Mouse (Mus musculus) limb, embryonic 15.5 days (tissue): ENCODE measurements around the gene Srr. TPM values are rescaled to one million over a fixed set of nuclear protein-coding genes. Genes with fewer than 3 reads are reported as not detected.

Experiments used
- ATAC-seq: fragments of 200-750 bp; cut with Nextera tagmentation; 2 replicates; pipeline ENCODE4 v1.8.0; 2017; ENCODE audit warnings: low read depth, moderate TSS enrichment; ENCODE audit not compliant: insufficient number of reproducible peaks, low FRiP score, low TSS enrichment
- H3K27ac ChIP-seq: fragments of 300-500 bp; sonication (generic); 2 replicates; pipeline ENCODE4 v1.5.1; 2015; ENCODE audit warnings: moderate library complexity, mild to moderate bottlenecking, inconsistent platforms
- H3K27me3 ChIP-seq: fragments of 300-500 bp; sonication (generic); 2 replicates; pipeline ENCODE4 v1.6.1; 2015; ENCODE audit warnings: inconsistent platforms
- H3K36me3 ChIP-seq: fragments of 300-500 bp; sonication (generic); 2 replicates; pipeline ENCODE4 v1.6.1; 2015; ENCODE audit warnings: inconsistent platforms
- H3K4me1 ChIP-seq: fragments of 300-500 bp; sonication (generic); 2 replicates; pipeline ENCODE4 v1.6.1; 2015; ENCODE audit warnings: inconsistent platforms
- H3K4me2 ChIP-seq: fragments of 300-500 bp; sonication (generic); 2 replicates; pipeline ENCODE4 v1.6.1; 2015; ENCODE audit warnings: mild to moderate bottlenecking, inconsistent platforms
- H3K4me3 ChIP-seq: fragments of 300-500 bp; sonication (generic); 2 replicates; pipeline ENCODE4 v1.5.1; 2015; ENCODE audit warnings: mild to moderate bottlenecking, inconsistent platforms
- H3K9ac ChIP-seq: fragments of 300-500 bp; sonication (generic); 2 replicates; pipeline ENCODE4 v1.6.1; 2015; ENCODE audit warnings: inconsistent platforms
- H3K9me3 ChIP-seq: fragments of 300-500 bp; sonication (generic); 2 replicates; pipeline ENCODE4 v1.6.1; 2016; ENCODE audit warnings: inconsistent platforms
- WGBS: fragments of 180-500 bp; shearing (Covaris S2); methylation state at CpG from one replicate; pipeline ENCODE4 v1.1.7; 2015; 5-methylcytosine and 5-hydroxymethylcytosine counted together
- polyA plus RNA-seq: library from polyadenylated mRNA; unstranded; fragments of >200 nt; fragmentation: Nextera tagmentation; extraction: Ambion mirVana; gene quantifications from 2 replicates; pipeline ENCODE4 v1.2.1, GENCODE M21; 2015

The Srr gene
- polyA plus RNA-seq, 1 experiment from 2014 or later: 29.1 TPM

DNA sequence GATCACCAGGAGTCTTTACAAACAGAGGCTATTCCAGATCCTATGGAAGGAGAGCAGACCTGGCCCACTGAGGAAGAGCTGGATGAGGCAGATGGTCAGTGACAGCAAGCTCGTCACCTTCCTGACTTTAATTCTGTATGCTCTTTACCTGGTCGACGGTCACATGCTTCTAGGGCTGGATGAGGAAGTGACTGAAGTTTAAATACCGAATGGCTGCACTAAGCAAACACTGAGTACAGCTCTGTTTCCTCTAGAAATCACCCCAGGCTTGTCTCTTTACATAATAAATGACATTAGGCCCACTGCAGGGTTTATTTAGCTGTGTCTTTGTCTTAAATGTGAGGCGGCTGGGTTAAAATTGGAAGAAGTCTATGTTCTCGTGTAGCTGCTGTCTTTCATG is 24.2 kb downstream of the Srr start:
- H3K9me3 ChIP-seq: no peaks in the 10 kb centered on the region
- H3K4me3 ChIP-seq: no peak overlapping the region
- ATAC-seq: no peak
- WGBS: 88% methylated on average over 6 of the region's 6 CpGs
- no peak overlapping the region for H3K9ac ChIP-seq
- peaks cover 19% of the 10 kb centered on the region for H3K4me1 ChIP-seq
- no peak overlapping the region for H3K27ac ChIP-seq
- no peak overlapping the region for H3K4me2 ChIP-seq
- H3K27me3 ChIP-seq: no peaks in the 10 kb centered on the region
- peaks cover 68% of the 10 kb centered on the region for H3K36me3 ChIP-seq

DNA sequence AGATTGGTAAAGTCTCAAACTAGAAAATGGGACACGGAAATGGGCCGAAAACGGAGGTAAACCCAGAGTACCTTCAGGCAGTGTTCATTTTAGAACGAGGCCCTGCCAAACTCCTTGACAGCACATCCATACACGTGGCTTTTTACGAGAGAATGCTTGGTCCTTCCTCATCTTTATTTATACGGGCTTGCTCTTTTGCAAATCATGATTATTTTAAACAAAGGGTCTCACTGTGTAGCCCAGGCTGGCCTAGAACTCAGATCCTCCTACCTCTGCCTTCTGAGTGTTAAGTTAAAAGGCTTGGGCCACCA is 27.3 kb downstream of the Srr start:
- H3K9ac ChIP-seq: peak overlapping the region; percentile 75
- no peak for ATAC-seq
- H3K36me3 ChIP-seq: peaks cover 37% of the 10 kb centered on the region
- peak overlapping the region; percentile 98 for H3K4me2 ChIP-seq
- 0% methylated on average over 7 of the region's 7 CpGs for WGBS
- peaks cover 27% of the 10 kb centered on the region for H3K4me1 ChIP-seq
- no peaks in the 10 kb centered on the region for H3K9me3 ChIP-seq
- peak overlapping the region; percentile 87 for H3K4me3 ChIP-seq
- H3K27me3 ChIP-seq: no peaks in the 10 kb centered on the region
- H3K27ac ChIP-seq: peak overlapping the region; percentile 85

GRCm38 (mm10) chr11:74897678-74898516 is 27.9 kb downstream of the Srr start, which contains the start of gene Tsr1:
Tsr1 (plus strand) TSS chr11:74898071.
- Histone ChIP-seq H3K27ac (peak within 1 kb of the TSS; percentile 85), H3K4me2 (peak within 1 kb of the TSS; percentile 98), H3K36me3 (peaks cover 31% of the 10 kb centered on the region), H3K9ac (peak within 1 kb of the TSS; percentile 75), H3K9me3 (no peaks in the 10 kb centered on the region), H3K27me3 (no peaks in the 10 kb centered on the region), H3K4me1 (peaks cover 27% of the 10 kb centered on the region), H3K4me3 (peak within 1 kb of the TSS; percentile 87)
- peak; percentile 84 for ATAC-seq
- WGBS: under 1% methylated on average over 54 of the region's 54 CpGs

DNA sequence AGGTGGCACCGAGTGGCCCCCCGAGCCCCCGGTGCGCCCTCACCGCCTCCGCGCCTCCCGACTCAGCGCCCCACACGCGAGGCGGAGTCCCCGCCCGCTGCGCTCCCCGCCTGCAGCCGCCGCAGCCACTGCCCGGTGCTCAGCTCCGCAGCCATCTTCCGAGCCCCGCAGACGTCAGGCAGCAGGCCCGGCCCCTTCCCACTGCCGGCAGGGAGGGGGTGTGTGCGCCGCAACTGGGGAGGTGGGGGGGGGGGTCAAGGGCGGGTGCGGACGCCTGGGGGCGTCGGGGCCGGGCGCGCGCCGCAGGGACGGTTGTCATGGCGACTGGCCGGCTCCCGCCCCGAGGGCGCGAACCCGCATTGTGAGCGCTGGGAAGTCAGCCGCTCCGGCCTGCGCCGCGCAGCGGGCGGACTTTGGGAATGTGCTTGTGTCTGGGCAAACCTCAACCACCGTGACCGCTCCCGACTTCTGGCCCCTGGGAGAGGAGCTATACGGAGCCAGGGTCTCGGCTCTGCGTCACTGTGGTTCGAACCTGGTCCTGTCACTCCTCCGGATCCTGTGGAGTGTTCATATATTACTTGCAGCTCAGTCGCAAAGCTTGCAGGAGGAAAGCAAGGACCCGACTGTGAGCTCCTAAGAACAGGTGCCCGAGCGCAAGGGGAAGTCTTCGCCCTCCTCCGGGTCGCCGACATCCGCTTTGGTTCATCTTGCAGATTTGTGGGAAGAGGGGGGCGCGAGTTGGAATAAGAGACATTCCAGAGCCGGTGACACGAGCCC is 28.7 kb downstream of the Srr start, which contains the start of gene Sgsm2:
Gene Sgsm2 (minus strand): TSS at position 160 of the 777 bp plus-strand sequence.
- no peaks in the 10 kb centered on the region for H3K27me3 ChIP-seq
- no peaks in the 10 kb centered on the region for H3K9me3 ChIP-seq
- H3K9ac ChIP-seq: peak within 1 kb of the TSS; percentile 75
- H3K4me3 ChIP-seq: peak within 1 kb of the TSS; percentile 87
- peak within 1 kb of the TSS; percentile 85 for H3K27ac ChIP-seq
- H3K4me1 ChIP-seq: peaks cover 27% of the 10 kb centered on the region
- peaks cover 26% of the 10 kb centered on the region for H3K36me3 ChIP-seq
- peak; percentile 66 for ATAC-seq
- peak within 1 kb of the TSS; percentile 98 for H3K4me2 ChIP-seq
- 1% methylated on average over 72 of the region's 74 CpGs for WGBS

GRCm38 (mm10) chr11:74895980-74896900 is 29.5 kb downstream of the Srr start:
- under 1% methylated on average over 46 of the region's 55 CpGs for WGBS
- H3K4me3 ChIP-seq: peak overlapping the region; percentile 87

GRCm38 (mm10) chr11:74894619-74895018 is 31.1 kb downstream of the Srr start:
- H3K4me1 ChIP-seq: peaks cover 23% of the 10 kb centered on the region
- 61% methylated on average over 4 of the region's 4 CpGs for WGBS
- H3K9ac ChIP-seq: no peak overlapping the region
- peaks cover 1% of the 10 kb centered on the region; the same call in 1 of the 2 replicates for H3K36me3 ChIP-seq
- no peak overlapping the region for H3K4me2 ChIP-seq
- H3K4me3 ChIP-seq: no peak overlapping the region
- no peaks in the 10 kb centered on the region for H3K9me3 ChIP-seq
- H3K27ac ChIP-seq: no peak overlapping the region
- no peaks in the 10 kb centered on the region for H3K27me3 ChIP-seq
- no peak for ATAC-seq

More at GRCm38 (mm10) chr11:74895980-74896900, 29.5 kb downstream of the Srr start:
- Histone ChIP-seq H3K9me3 (no peaks in the 10 kb centered on the region), H3K9ac (peak overlapping the region; percentile 75), H3K36me3 (peaks cover 17% of the 10 kb centered on the region), H3K4me2 (peak overlapping the region; percentile 98), H3K27ac (peak overlapping the region; percentile 85), H3K27me3 (no peaks in the 10 kb centered on the region), H3K4me1 (peaks cover 27% of the 10 kb centered on the region)
- peak; percentile 36; the same call in 1 of the 2 replicates for ATAC-seq

DNA sequence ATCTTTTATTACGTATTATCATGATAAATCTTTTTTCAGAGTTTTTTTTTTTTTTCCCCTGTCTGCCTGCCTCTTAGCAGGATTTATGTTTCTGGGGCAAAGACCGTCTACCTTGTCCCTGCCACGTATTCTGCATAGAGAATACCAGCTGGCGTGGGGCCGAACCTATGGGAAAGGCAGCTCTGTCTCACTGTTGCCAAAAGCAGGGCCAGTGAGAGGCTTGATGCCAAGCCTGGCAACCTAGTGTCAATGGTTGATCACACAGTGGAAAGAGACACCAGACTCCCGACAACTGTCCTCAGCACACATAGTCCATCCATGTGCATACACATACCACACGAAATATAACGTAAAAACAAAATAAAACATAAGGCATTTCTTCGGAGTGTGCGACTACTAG is 42.6 kb downstream of the Srr start:
- Histone ChIP-seq H3K36me3 (peaks cover 4% of the 10 kb centered on the region; the same call in 1 of the 2 replicates), H3K4me2 (no peak overlapping the region), H3K4me3 (no peak overlapping the region), H3K9ac (no peak overlapping the region), H3K4me1 (no peaks in the 10 kb centered on the region), H3K9me3 (no peaks in the 10 kb centered on the region), H3K27me3 (no peaks in the 10 kb centered on the region), H3K27ac (no peak overlapping the region)
- 92% methylated on average over 10 of the region's 10 CpGs for WGBS
- no peak for ATAC-seq

GRCm38 (mm10) chr11:74881979-74882378 is 43.8 kb downstream of the Srr start:
- Histone ChIP-seq H3K27me3 (no peaks in the 10 kb centered on the region), H3K9ac (no peak overlapping the region), H3K4me1 (peaks cover 2% of the 10 kb centered on the region; the same call in 1 of the 2 replicates), H3K9me3 (no peaks in the 10 kb centered on the region), H3K27ac (0 out of 2 replicates have a peak overlapping the region, but pooled peaks have one; percentile 6), H3K4me3 (no peak overlapping the region), H3K4me2 (no peak overlapping the region), H3K36me3 (peaks cover 4% of the 10 kb centered on the region; the same call in 1 of the 2 replicates)
- WGBS: 70% methylated on average over 14 of the region's 14 CpGs
- ATAC-seq: no peak

DNA sequence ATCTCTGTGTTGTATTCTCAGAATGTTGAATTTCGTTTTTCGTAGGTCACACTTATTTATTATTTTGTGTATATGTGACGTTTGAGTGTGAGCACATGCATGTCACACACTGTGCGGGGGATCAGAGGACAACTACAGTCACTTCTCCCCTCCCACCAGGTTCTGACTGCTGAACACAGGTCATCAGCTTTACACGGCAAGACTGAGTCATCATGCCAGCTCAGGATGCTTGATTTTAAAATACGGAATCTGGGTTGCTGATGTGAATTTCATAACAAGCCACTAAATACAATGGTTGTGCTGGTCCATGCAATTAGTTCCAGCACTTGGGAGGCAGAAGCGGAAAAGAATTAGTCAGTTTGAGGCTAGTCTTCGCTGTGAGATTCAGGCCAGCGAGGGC is 44.7 kb downstream of the Srr start:
- H3K4me2 ChIP-seq: no peak overlapping the region
- H3K4me1 ChIP-seq: peaks cover 10% of the 10 kb centered on the region
- no peaks in the 10 kb centered on the region for H3K9me3 ChIP-seq
- H3K27ac ChIP-seq: no peak overlapping the region
- no peak for ATAC-seq
- H3K9ac ChIP-seq: no peak overlapping the region
- no peak overlapping the region for H3K4me3 ChIP-seq
- no peaks in the 10 kb centered on the region for H3K27me3 ChIP-seq
- 84% methylated on average over 9 of the region's 9 CpGs for WGBS
- peaks cover 4% of the 10 kb centered on the region; the same call in 1 of the 2 replicates for H3K36me3 ChIP-seq

DNA sequence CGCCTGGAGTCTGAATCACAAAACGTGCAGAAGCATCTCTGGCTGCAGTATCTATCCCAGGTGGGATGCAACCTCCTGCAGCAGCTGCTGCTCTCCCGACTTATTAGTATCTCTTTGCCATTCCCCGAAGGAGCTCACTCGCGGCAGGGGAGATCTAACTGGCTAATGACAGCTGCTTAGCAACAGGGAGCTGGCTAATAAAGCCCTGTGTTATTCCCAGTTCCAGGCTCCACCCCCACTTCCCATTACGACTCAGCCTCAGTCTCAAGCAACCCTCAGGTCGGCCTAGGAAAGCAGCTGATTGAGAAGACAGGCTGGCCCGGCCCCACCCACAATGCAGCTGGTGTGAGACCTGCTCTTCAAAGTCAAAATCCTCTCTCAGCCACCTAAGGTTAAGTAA is 48.9 kb downstream of the Srr start:
- peaks cover 22% of the 10 kb centered on the region for H3K4me1 ChIP-seq
- ATAC-seq: peak; percentile 57; the same call in 1 of the 2 replicates
- WGBS: 3% methylated on average over 9 of the region's 9 CpGs

GRCm38 (mm10) chr11:74874630-74875029 is 51.1 kb downstream of the Srr start:
- no peak for ATAC-seq
- WGBS: 49% methylated on average over 3 of the region's 3 CpGs

More for the DNA sequence above, 48.9 kb downstream of the Srr start:
- H3K9ac ChIP-seq: no peak overlapping the region
- no peak overlapping the region for H3K4me2 ChIP-seq
- no peaks in the 10 kb centered on the region for H3K9me3 ChIP-seq
- H3K4me3 ChIP-seq: no peak overlapping the region
- no peaks in the 10 kb centered on the region for H3K27me3 ChIP-seq
- no peak overlapping the region for H3K27ac ChIP-seq
- no peaks in the 10 kb centered on the region for H3K36me3 ChIP-seq

More at GRCm38 (mm10) chr11:74874630-74875029, 51.1 kb downstream of the Srr start:
- Histone ChIP-seq H3K27ac (peak overlapping the region; percentile 34; the same call in 1 of the 2 replicates), H3K4me1 (peaks cover 32% of the 10 kb centered on the region), H3K27me3 (no peaks in the 10 kb centered on the region), H3K9me3 (no peaks in the 10 kb centered on the region), H3K9ac (no peak overlapping the region), H3K36me3 (no peaks in the 10 kb centered on the region), H3K4me2 (no peak overlapping the region), H3K4me3 (no peak overlapping the region)
